Comparison of ENCODE assay signal across 9 mouse cellular contexts in the genomic region with DNA sequence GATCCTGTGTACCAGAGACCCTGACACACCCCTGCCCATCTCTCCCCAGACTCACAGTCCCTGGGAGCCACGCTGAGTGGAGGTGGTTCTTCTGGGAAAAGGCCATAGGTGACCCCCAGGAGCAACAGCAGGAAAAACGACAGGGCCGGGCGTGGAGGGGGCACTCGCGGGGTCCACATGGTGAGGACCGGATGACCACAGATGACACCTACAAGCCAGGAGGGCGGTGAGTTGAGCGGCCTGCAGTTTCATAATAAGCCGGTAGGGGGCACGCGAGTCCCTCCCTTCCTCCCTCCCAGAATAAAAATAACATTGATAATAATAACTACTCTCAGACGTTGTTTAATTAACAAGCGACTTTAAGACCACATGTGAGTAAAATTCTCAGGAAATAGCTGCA. TPM values are rescaled to one million over a fixed set of nuclear protein-coding genes. Genes with fewer than 3 reads are reported as not detected.
DNase-seq lines count a peak whose midpoint lies in the region; ATAC-seq lines count a peak whose summit lies in the region.
"Had no signal": no experiment of that assay in that cellular context is flagged by ENCODE, and none has a peak within 500 bp of the region (broad histone marks: within the 10 kb centered on the region; RNA-seq: fewer than 3 reads in every experiment).

No protein-coding gene starts in this region.

- H3K4me1 ChIP-seq in midbrain, embryonic 10.5 days: peaks cover 38% of the 10 kb centered on the region
- peaks cover 25% of the 10 kb centered on the region for H3K4me1 ChIP-seq in midbrain, embryonic 15.5 days
- peaks cover 20% of the 10 kb centered on the region; the same call in 1 of the 2 replicates for H3K4me1 ChIP-seq in neural tube, embryonic 14.5 days (ENCODE audit: control insufficient read depth, insufficient read depth, low read length)

- ATAC-seq in midbrain, embryonic 15.5 days (replicated peaks): no peak
- ATAC-seq in inflammation-experienced regulatory T-cells, adult 6 months: peak; percentile 40
- ATAC-seq in neural tube, embryonic 14.5 days (ENCODE audit: low read depth): peak; percentile 10; the same call in 1 of the 2 replicates

- no peak overlapping the region for H3K9ac ChIP-seq in midbrain, embryonic 15.5 days
- no peak overlapping the region for H3K9ac ChIP-seq in neural tube, embryonic 14.5 days (replicated peaks; ENCODE audit: low read depth, low read length)

- no peaks in the 10 kb centered on the region; the same call in 1 of the 2 replicates for H3K9me3 ChIP-seq in midbrain, embryonic 10.5 days (replicated peaks)
- H3K9me3 ChIP-seq in midbrain, embryonic 15.5 days: no peaks in the 10 kb centered on the region
- H3K9me3 ChIP-seq in neural tube, embryonic 14.5 days (ENCODE audit: control insufficient read depth, low read length): no peaks in the 10 kb centered on the region

- H3K36me3 ChIP-seq in midbrain, embryonic 10.5 days: peaks cover 12% of the 10 kb centered on the region
- H3K36me3 ChIP-seq in midbrain, embryonic 15.5 days (replicated peaks): peaks cover 31% of the 10 kb centered on the region
- peaks cover 22% of the 10 kb centered on the region for H3K36me3 ChIP-seq in neural tube, embryonic 14.5 days (ENCODE audit: control insufficient read depth, insufficient read depth, low read length)

- DNase-seq in midbrain, embryonic 10.5 days (ENCODE audit: low spot score): peak; percentile 60
- DNase-seq in ZHBTc4 (ENCODE audit: low read depth, low spot score): peak; percentile 64
- DNase-seq in embryo, embryonic 10.5 days (ENCODE audit: low spot score): peak; percentile 75
- peak; percentile 63 to 72 for DNase-seq in lung, adult 18-20 months
- DNase-seq in yolk sac, embryonic 10.5 days (ENCODE audit: low spot score): no peak

- no peak overlapping the region for H3K4me3 ChIP-seq in midbrain, embryonic 10.5 days
- no peak overlapping the region for H3K4me3 ChIP-seq in midbrain, embryonic 15.5 days
- H3K4me3 ChIP-seq in neural tube, embryonic 14.5 days (ENCODE audit: low read depth, low read length): no peak overlapping the region

- no peak overlapping the region for H3K4me2 ChIP-seq in midbrain, embryonic 15.5 days
- no peak overlapping the region for H3K4me2 ChIP-seq in neural tube, embryonic 14.5 days (ENCODE audit: low read depth, low read length)

- 5% methylated on average over 14 of the region's 14 CpGs for WGBS in midbrain, embryonic 10.5 days
- 5% methylated on average over 14 of the region's 14 CpGs for WGBS in midbrain, embryonic 15.5 days
- WGBS in neural tube, embryonic 14.5 days: 4% methylated on average over 14 of the region's 14 CpGs

- H3K27me3 ChIP-seq in midbrain, embryonic 10.5 days (ENCODE audit: low read depth, poor library complexity, severe bottlenecking): peaks cover 27% of the 10 kb centered on the region
- H3K27me3 ChIP-seq in midbrain, embryonic 15.5 days (replicated peaks): no peaks in the 10 kb centered on the region
- no peaks in the 10 kb centered on the region for H3K27me3 ChIP-seq in neural tube, embryonic 14.5 days (ENCODE audit: control insufficient read depth, insufficient read depth, low read length)

- H3K27ac ChIP-seq in midbrain, embryonic 10.5 days (replicated peaks): no peak overlapping the region
- no peak overlapping the region for H3K27ac ChIP-seq in midbrain, embryonic 15.5 days
- no peak overlapping the region for H3K27ac ChIP-seq in neural tube, embryonic 14.5 days (ENCODE audit: low read depth, low read length)

RNA-seq across cellular contexts. Expression of a gene that starts 7.5 kb away (rescaled TPM):
- 1.2 and 1.8 TPM in 2 replicates for polyA plus RNA-seq in midbrain, embryonic 10.5 days (2016; fragmentation: Nextera tagmentation; extraction: Ambion mirVana)
- 19.0 and 21.4 TPM in 2 replicates for polyA plus RNA-seq in midbrain, embryonic 15.5 days (2015; fragmentation: Nextera tagmentation; extraction: Ambion mirVana)
- polyA plus RNA-seq in inflammation-experienced regulatory T-cells, adult 6 months (2017; shearing (Covaris generic)): under 1 TPM in 1 of 3 experiments, not detected in 2; 0.13 TPM
- 11.8 and 13.8 TPM in 2 replicates for polyA plus RNA-seq in neural tube, embryonic 14.5 days (2014; fragmentation: Nextera tagmentation; extraction: Ambion mirVana)

RNA-seq across cellular contexts. Expression of a gene that starts 10.9 kb away (rescaled TPM):
- not detected in 2 replicates for polyA plus RNA-seq in midbrain, embryonic 10.5 days (2016; fragmentation: Nextera tagmentation; extraction: Ambion mirVana)
- polyA plus RNA-seq in midbrain, embryonic 15.5 days (2015; fragmentation: Nextera tagmentation; extraction: Ambion mirVana): 0.12 and 0.28 TPM in 2 replicates
- not detected for polyA plus RNA-seq in inflammation-experienced regulatory T-cells, adult 6 months (2017; shearing (Covaris generic))
- 0.24 TPM in 2 replicates for polyA plus RNA-seq in neural tube, embryonic 14.5 days (2014; fragmentation: Nextera tagmentation; extraction: Ambion mirVana)
- polyA plus RNA-seq: stomach, embryonic 14.5 days had no signal

RNA-seq across cellular contexts. Expression of a gene that starts 15.3 kb away (rescaled TPM):
- polyA plus RNA-seq in midbrain, embryonic 10.5 days (2016; fragmentation: Nextera tagmentation; extraction: Ambion mirVana): 0.11 and 0.21 TPM in 2 replicates
- 1.9 and 2.1 TPM in 2 replicates for polyA plus RNA-seq in midbrain, embryonic 15.5 days (2015; fragmentation: Nextera tagmentation; extraction: Ambion mirVana)
- under 1 TPM in 1 of 3 experiments, not detected in 2; 0.16 TPM for polyA plus RNA-seq in inflammation-experienced regulatory T-cells, adult 6 months (2017; shearing (Covaris generic))
- 0.95 and 1.9 TPM in 2 replicates for polyA plus RNA-seq in neural tube, embryonic 14.5 days (2014; fragmentation: Nextera tagmentation; extraction: Ambion mirVana)

RNA-seq across cellular contexts. Expression of a gene that starts 23.1 kb away (rescaled TPM):
- polyA plus RNA-seq in midbrain, embryonic 10.5 days (2016; fragmentation: Nextera tagmentation; extraction: Ambion mirVana): 0.04 and 0.11 TPM in 2 replicates
- polyA plus RNA-seq in midbrain, embryonic 15.5 days (2015; fragmentation: Nextera tagmentation; extraction: Ambion mirVana): 0.13 and 0.15 TPM in 2 replicates
- under 1 TPM in 1 of 3 experiments, not detected in 2; 0.09 TPM for polyA plus RNA-seq in inflammation-experienced regulatory T-cells, adult 6 months (2017; shearing (Covaris generic))
- 0.19 and 0.28 TPM in 2 replicates for polyA plus RNA-seq in neural tube, embryonic 14.5 days (2014; fragmentation: Nextera tagmentation; extraction: Ambion mirVana)

RNA-seq across cellular contexts. Expression of a gene that starts 29.6 kb away (rescaled TPM):
- 7.2 and 8.4 TPM in 2 replicates for polyA plus RNA-seq in midbrain, embryonic 10.5 days (2016; fragmentation: Nextera tagmentation; extraction: Ambion mirVana)
- 11.1 and 12.7 TPM in 2 replicates for polyA plus RNA-seq in midbrain, embryonic 15.5 days (2015; fragmentation: Nextera tagmentation; extraction: Ambion mirVana)
- 10 to 100 TPM; 29.8 to 39.7 (median 37.9) TPM for polyA plus RNA-seq in inflammation-experienced regulatory T-cells, adult 6 months (2017; shearing (Covaris generic))
- 9.2 and 9.9 TPM in 2 replicates for polyA plus RNA-seq in neural tube, embryonic 14.5 days (2014; fragmentation: Nextera tagmentation; extraction: Ambion mirVana)
